15 mouse cellular contexts compared by ENCODE assay signal in the genomic region with DNA sequence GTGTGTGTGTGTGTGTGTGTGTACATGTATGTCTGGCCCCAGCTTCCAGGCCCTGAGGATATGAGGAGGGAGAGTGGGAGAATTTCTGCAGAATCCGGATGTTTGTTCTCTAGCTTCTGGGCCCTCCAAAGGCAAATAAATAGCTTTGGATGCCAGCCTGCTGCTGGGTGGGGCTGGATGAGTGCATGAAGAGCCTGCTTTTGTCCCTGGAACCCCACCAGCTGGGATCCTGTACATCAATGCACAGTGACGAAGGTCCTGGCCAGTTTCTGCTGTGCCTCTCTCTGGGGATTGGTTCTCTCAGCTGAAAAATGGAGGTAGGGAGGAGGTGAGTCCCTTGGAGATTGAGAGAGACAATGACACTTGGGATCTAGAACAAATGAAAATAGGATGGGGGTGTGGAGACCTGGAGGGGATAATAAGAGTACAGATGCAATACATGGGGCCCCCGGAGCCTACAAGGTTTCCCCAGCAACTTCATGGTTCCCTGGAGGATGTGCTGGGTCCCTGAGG. TPM values are rescaled to one million over a fixed set of nuclear protein-coding genes. Genes with fewer than 3 reads are reported as not detected.
DNase-seq lines count a peak whose midpoint lies in the region; ATAC-seq and TF ChIP-seq lines count a peak whose summit lies in the region.
"Had no signal": no experiment of that assay in that cellular context is flagged by ENCODE, and none has a peak within 500 bp of the region (broad histone marks: within the 10 kb centered on the region; RNA-seq: fewer than 3 reads in every experiment).

No protein-coding gene starts in this region.

- intact Hi-C loops in heart, postnatal 25 days (cut with DNase I) = no loop called here
- intact Hi-C loops in left cerebral cortex, adult 2 months (cut with DNase I) = no loop called here

- H3K27me3 ChIP-seq in embryonic facial prominence, embryonic 14.5 days (replicated peaks; ENCODE audit: control insufficient read depth, insufficient read depth, low read length) = no peaks in the 10 kb centered on the region
- H3K27me3 ChIP-seq in embryonic facial prominence, embryonic 10.5 days (replicated peaks; ENCODE audit: low read depth, poor library complexity, severe bottlenecking) = no peaks in the 10 kb centered on the region
- H3K27me3 ChIP-seq in heart, embryonic 13.5 days (replicated peaks) = 0 out of 2 replicates have a peak, but pooled peaks cover 10% of the 10 kb centered on the region
- H3K27me3 ChIP-seq: limb, embryonic 15.5 days had no signal

- no peak for ATAC-seq in embryonic facial prominence, embryonic 14.5 days (ENCODE audit: low read depth)
- no peak for ATAC-seq in heart, embryonic 13.5 days (ENCODE audit: extremely low read depth, insufficient number of reproducible peaks, low FRiP score, low TSS enrichment)

- no peaks in the 10 kb centered on the region for H3K9me3 ChIP-seq in embryonic facial prominence, embryonic 14.5 days (ENCODE audit: control insufficient read depth, low read length)
- H3K9me3 ChIP-seq in embryonic facial prominence, embryonic 10.5 days = no peaks in the 10 kb centered on the region
- no peaks in the 10 kb centered on the region for H3K9me3 ChIP-seq in heart, embryonic 13.5 days
- H3K9me3 ChIP-seq: limb, embryonic 15.5 days had no signal

- DNase-seq in embryonic facial prominence, embryonic 14.5 days (ENCODE audit: low spot score) = no peak
- DNase-seq in embryonic facial prominence, embryonic 10.5 days (ENCODE audit: low spot score) = no peak
- DNase-seq in heart, postnatal 25 days (ENCODE audit: low spot score) = no peak
- no peak for DNase-seq in left cerebral cortex, adult 2 months (ENCODE audit: extremely low spot score in 1 of 2, low spot score in 2 of 2)
- no peak for DNase-seq in left cerebral cortex, adult 18-20 months (ENCODE audit: low spot score in 2 of 2)
- no peak for DNase-seq in cerebellum, adult 11-12 months
- DNase-seq: adrenal gland, adult 8-10 months; cerebellum, postnatal 10 days; liver, postnatal 0 days; thymus, postnatal 14 days had no signal

- no peak for TF ChIP-seq CTCF in left cerebral cortex, adult 2 months (IDR thresholded peaks at IDR 0.05)
- no peak for TF ChIP-seq CTCF in embryonic fibroblast, embryonic 13.5 days (IDR thresholded peaks at IDR 0.05; ENCODE audit: borderline replicate concordance, insufficient read depth, low read length)

- peaks cover 3% of the 10 kb centered on the region; the same call in 1 of the 2 replicates for H3K4me1 ChIP-seq in embryonic facial prominence, embryonic 14.5 days (ENCODE audit: control insufficient read depth, insufficient read depth, low read length)
- H3K4me1 ChIP-seq in embryonic facial prominence, embryonic 10.5 days = peaks cover 8% of the 10 kb centered on the region; the same call in 1 of the 2 replicates
- peaks cover 36% of the 10 kb centered on the region for H3K4me1 ChIP-seq in heart, embryonic 13.5 days
- H3K4me1 ChIP-seq in embryonic fibroblast, embryonic 13.5 days (ENCODE audit: control insufficient read depth, insufficient read depth, low read length) = peaks cover 20% of the 10 kb centered on the region; the same call in 1 of the 2 replicates

- 0 out of 2 replicates have a peak overlapping the region, but pooled peaks have one; percentile 14 for H3K9ac ChIP-seq in embryonic facial prominence, embryonic 14.5 days (ENCODE audit: low read depth, low read length)
- no peak overlapping the region for H3K9ac ChIP-seq in heart, embryonic 13.5 days
- H3K9ac ChIP-seq: limb, embryonic 15.5 days; liver, postnatal 0 days had no signal

- no peaks in the 10 kb centered on the region for H3K36me3 ChIP-seq in embryonic facial prominence, embryonic 14.5 days (ENCODE audit: control insufficient read depth, insufficient read depth, low read length)
- H3K36me3 ChIP-seq in embryonic facial prominence, embryonic 10.5 days (replicated peaks) = no peaks in the 10 kb centered on the region
- H3K36me3 ChIP-seq in heart, embryonic 13.5 days = no peaks in the 10 kb centered on the region
- H3K36me3 ChIP-seq: limb, embryonic 15.5 days had no signal

- H3K4me3 ChIP-seq in embryonic facial prominence, embryonic 14.5 days (ENCODE audit: low read depth, low read length) = no peak overlapping the region
- H3K4me3 ChIP-seq in embryonic facial prominence, embryonic 10.5 days = no peak overlapping the region
- H3K4me3 ChIP-seq in heart, embryonic 13.5 days = no peak overlapping the region
- H3K4me3 ChIP-seq in left cerebral cortex, adult 2 months = no peak overlapping the region
- H3K4me3 ChIP-seq in embryonic fibroblast, embryonic 13.5 days (ENCODE audit: insufficient read depth, low read length) = no peak overlapping the region
- H3K4me3 ChIP-seq: limb, embryonic 15.5 days had no signal

- no peak overlapping the region for H3K27ac ChIP-seq in embryonic facial prominence, embryonic 14.5 days (replicated peaks; ENCODE audit: low read depth, low read length)
- H3K27ac ChIP-seq in embryonic facial prominence, embryonic 10.5 days (replicated peaks) = no peak overlapping the region
- peak overlapping the region; percentile 53; the same call in 1 of the 2 replicates for H3K27ac ChIP-seq in heart, embryonic 13.5 days (replicated peaks)
- peak overlapping the region; percentile 66 for H3K27ac ChIP-seq in left cerebral cortex, adult 2 months
- peak overlapping the region; percentile 5; the same call in 1 of the 2 replicates for H3K27ac ChIP-seq in embryonic fibroblast, embryonic 13.5 days (ENCODE audit: insufficient read depth, low read length)
- H3K27ac ChIP-seq: kidney, postnatal 0 days; limb, embryonic 15.5 days; stomach, postnatal 0 days had no signal

- TF ChIP-seq POLR2A in embryonic fibroblast, embryonic 13.5 days (IDR thresholded peaks at IDR 0.05; ENCODE audit: low read depth, low read length) = no peak

- WGBS in embryonic facial prominence, embryonic 14.5 days = 69% methylated on average over 3 of the region's 3 CpGs
- WGBS in embryonic facial prominence, embryonic 10.5 days = 74% methylated on average over 3 of the region's 3 CpGs
- 75% methylated on average over 3 of the region's 3 CpGs for WGBS in heart, embryonic 13.5 days

- no peak overlapping the region for H3K4me2 ChIP-seq in embryonic facial prominence, embryonic 14.5 days (ENCODE audit: low read depth, low read length)
- no peak overlapping the region for H3K4me2 ChIP-seq in heart, embryonic 13.5 days
- H3K4me2 ChIP-seq: limb, embryonic 15.5 days had no signal

RNA-seq across cellular contexts. Expression of gene Pde2a, which starts 50.5 kb away (rescaled TPM):
- 32.1 and 33.0 TPM in 2 replicates for polyA plus RNA-seq in embryonic facial prominence, embryonic 14.5 days (2014; fragmentation: Nextera tagmentation; extraction: Ambion mirVana)
- polyA plus RNA-seq in embryonic facial prominence, embryonic 10.5 days (2016; fragmentation: Nextera tagmentation; extraction: Ambion mirVana) = 21.7 and 22.5 TPM in 2 replicates
- 10.4 and 11.5 TPM in 2 replicates for polyA plus RNA-seq in heart, embryonic 13.5 days (2015; fragmentation: Nextera tagmentation; extraction: Ambion mirVana)
- total RNA-seq in heart, postnatal 25 days (2021) = 10 to 100 TPM; 63.6 to 65.9 TPM
- total RNA-seq in left cerebral cortex, adult 2 months (2021) = 100 to 1,000 TPM; 372 to 375 TPM
- 100 to 1,000 TPM; 347 to 370 TPM for total RNA-seq in left cerebral cortex, adult 18-20 months (2021)
- polyA plus RNA-seq in embryonic fibroblast, embryonic 13.5 days (2011; ENCODE audit: insufficient read length, low read depth, missing spikeins) = not detected in 2 replicates

Comparison
In these comparisons a context has a peak if more than half of its experiments do, and no peak if none do; other contexts are left out.
1. H3K27ac ChIP-seq: peak in heart, embryonic 13.5 days (single experiment), left cerebral cortex, adult 2 months (single experiment) and embryonic fibroblast, embryonic 13.5 days (single experiment); none in embryonic facial prominence, embryonic 14.5 days (single experiment) and embryonic facial prominence, embryonic 10.5 days (single experiment).